Mouse (Mus musculus) colon, adult 2 months (tissue): ENCODE data around the gene Yipf7. TPM values are rescaled to one million over a fixed set of nuclear protein-coding genes. Genes with fewer than 3 reads are reported as not detected.

Experiments
- polyA plus RNA-seq: library from polyadenylated mRNA; depleted of rRNA; stranded (reverse); fragments of >200 nt; gene quantifications from 2 replicates; pipeline ENCODE4 v1.2.3, GENCODE M21; 2012; rRNA removed

The Yipf7 gene
- not detected in 2 replicates for polyA plus RNA-seq

DNA sequence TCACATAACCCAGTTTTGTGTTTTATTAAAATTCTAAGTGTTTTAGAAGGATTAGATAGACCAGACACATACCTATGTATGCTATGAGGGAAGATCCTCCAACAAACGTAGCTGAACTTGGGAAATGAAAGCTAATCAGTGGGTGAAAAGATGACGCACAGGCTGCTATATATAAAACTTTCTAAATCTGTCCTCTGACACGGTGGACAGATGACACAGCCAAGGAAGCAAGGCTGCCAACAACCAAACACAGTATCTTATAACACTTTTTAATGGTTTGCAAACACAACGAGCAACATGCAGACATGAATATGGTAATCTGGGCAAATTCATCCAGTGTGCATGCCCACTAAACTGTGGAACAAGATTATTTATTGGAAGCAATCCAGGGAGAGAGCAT lies at the start of gene Yipf7:
Gene Yipf7, minus strand, starts transcription at position 160 of the 400 bp plus-strand sequence.

DNA sequence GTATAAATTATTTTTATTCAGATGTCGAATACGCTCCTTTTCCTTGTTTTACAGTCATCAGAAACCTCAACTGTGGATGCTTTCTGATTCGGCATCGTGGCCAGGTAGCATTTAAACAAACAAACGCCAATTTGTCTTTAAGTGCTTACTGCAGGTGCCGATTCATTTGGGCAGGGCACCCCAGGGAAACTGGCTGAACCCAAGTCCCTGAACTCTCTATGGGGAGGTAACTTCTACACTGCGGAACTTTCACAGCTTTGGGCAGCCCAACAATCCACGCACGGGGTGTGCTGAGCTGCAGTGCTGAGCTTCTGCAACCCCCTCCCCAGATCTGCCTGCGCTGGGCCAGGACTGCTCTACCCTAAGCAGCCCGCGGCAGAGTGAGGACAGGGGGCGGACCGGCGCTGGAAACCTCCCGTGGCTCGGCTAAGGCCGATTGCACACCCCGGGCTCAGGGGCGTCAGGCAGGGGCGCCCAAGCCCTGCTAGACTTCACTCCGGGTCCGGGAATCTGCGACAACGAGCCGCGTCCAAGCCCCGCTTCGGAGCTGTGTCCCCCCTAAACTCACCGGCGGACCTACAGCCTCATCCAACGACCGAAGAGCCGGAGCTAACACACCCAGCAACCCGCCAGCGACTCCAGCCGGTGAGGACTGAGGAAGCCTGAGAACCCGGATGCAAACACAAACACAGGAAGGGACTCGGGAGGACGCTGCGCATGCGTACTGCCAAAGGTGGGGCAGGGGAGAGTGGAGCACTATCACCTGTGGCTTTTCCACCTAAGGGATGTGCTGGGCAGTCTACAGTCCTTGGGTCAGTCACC lies 49.4 kb upstream of the Yipf7 start, which contains the start of gene Gnpda2:
Gene Gnpda2, minus strand, starts transcription at position 701 of the 822 bp plus-strand sequence.

DNA sequence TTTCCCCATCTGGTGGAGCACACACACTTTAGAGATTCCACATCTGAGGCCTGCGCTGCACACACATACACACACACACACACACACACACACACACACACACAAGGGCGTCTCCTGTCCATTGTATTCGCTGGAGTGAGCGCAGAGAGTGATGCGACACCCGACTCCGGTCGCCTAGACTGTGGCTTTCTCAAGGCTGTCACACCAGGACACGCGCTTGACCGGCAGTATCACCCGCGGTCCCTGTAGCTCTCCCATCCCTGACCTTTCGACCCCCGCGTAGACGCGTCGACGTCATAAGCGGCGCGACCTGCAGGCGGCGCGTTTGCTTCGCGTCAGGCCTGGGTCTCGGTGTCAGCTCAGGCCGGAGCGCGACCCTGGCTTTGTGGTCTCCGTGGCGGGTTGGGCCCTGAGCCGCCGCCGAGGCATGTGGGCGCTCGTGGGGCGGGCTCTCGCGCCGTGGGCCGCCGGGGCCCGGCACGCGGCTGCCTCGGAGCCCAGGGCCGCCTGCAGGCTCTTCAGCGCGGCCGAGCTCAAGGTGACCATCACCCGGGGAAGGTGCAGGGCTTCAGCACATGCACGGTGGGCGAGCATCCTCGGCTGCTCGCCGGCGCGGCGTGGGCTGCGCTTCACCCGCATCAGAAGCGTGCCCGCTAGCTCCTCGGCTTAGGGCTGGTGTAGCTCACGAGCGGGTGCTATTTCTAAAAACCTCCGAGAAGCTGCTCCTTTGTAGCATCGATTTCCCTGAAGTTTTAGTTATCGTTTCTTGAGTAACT lies 14.4 kb upstream of the Yipf7 start, which contains the start of gene Guf1:
Gene Guf1, plus strand, starts transcription at position 296 of the 776 bp plus-strand sequence.

Other genes with a start within 250 kb of the Yipf7 start
- gene Kctd8, start 201.0 kb downstream of the Yipf7 start, polyA plus RNA-seq, result 0.60 and 0.87 TPM in 2 replicates
- 6.1 and 9.1 TPM in 2 replicates for gene Guf1, start 14.3 kb upstream of the Yipf7 start, polyA plus RNA-seq
- 10.2 and 11.8 TPM in 2 replicates for gene Gnpda2, start 49.7 kb upstream of the Yipf7 start, polyA plus RNA-seq